Mouse (Mus musculus) forebrain, embryonic 15.5 days (tissue): Measurements from ENCODE around the gene Snrpa1. TPM values are rescaled to one million over a fixed set of nuclear protein-coding genes. Genes with fewer than 3 reads are reported as not detected.

ENCODE experiments used
- ATAC-seq: fragments of 200-750 bp; cut with Nextera tagmentation; replicated peaks from 2 replicates; pipeline ENCODE4 v1.8.0; 2017; ENCODE audit warnings: mild to moderate bottlenecking, moderate TSS enrichment, moderate library complexity
- H3K27ac ChIP-seq: fragments of 300-500 bp; sonication (generic); replicated peaks from 2 replicates; pipeline ENCODE4 v1.5.1; 2015; ENCODE audit warnings: mild to moderate bottlenecking, inconsistent platforms
- H3K27me3 ChIP-seq: fragments of 300-500 bp; sonication (generic); 2 replicates; pipeline ENCODE4 v1.6.1; 2015; ENCODE audit warnings: inconsistent platforms
- H3K36me3 ChIP-seq: fragments of 300-500 bp; sonication (generic); 2 replicates; pipeline ENCODE4 v1.6.1; 2015; ENCODE audit warnings: mild to moderate bottlenecking, inconsistent platforms
- H3K4me1 ChIP-seq: fragments of 300-500 bp; sonication (generic); 2 replicates; pipeline ENCODE4 v1.6.1; 2015; ENCODE audit warnings: inconsistent platforms
- H3K4me2 ChIP-seq: fragments of 300-500 bp; sonication (generic); replicated peaks from 2 replicates; pipeline ENCODE4 v1.6.1; 2015; ENCODE audit warnings: mild to moderate bottlenecking, inconsistent platforms
- H3K4me3 ChIP-seq: fragments of 300-500 bp; sonication (generic); 2 replicates; pipeline ENCODE4 v1.5.1; 2015; ENCODE audit warnings: mild to moderate bottlenecking, inconsistent platforms
- H3K9ac ChIP-seq: fragments of 300-500 bp; sonication (generic); replicated peaks from 2 replicates; pipeline ENCODE4 v1.6.1; 2015; ENCODE audit warnings: mild to moderate bottlenecking, inconsistent platforms
- H3K9me3 ChIP-seq: fragments of 300-500 bp; sonication (generic); 2 replicates; pipeline ENCODE4 v1.6.1; 2016; ENCODE audit warnings: inconsistent platforms
- WGBS: fragments of 180-500 bp; shearing (Covaris S2); methylation state at CpG from one replicate; pipeline ENCODE4 v1.1.7; 2015; ENCODE audit warnings: mixed read lengths; 5-methylcytosine and 5-hydroxymethylcytosine counted together
- polyA plus RNA-seq: library from polyadenylated mRNA; unstranded; fragments of >200 nt; fragmentation: Nextera tagmentation; extraction: Ambion mirVana; gene quantifications from 2 replicates; pipeline ENCODE4 v1.2.1, GENCODE M21; 2015

Gene Snrpa1
- polyA plus RNA-seq, 1 experiment from 2014 or later, result 147 TPM

- Histone ChIP-seq H3K4me1 (peaks cover 15% of the 10 kb centered on the region), H3K9ac (no peak overlapping the region), H3K27ac (no peak overlapping the region), H3K4me2 (no peak overlapping the region), H3K9me3 (no peaks in the 10 kb centered on the region), H3K27me3 (no peaks in the 10 kb centered on the region), H3K36me3 (peaks cover 63% of the 10 kb centered on the region), H3K4me3 (no peak overlapping the region)
- WGBS, result 93% methylated on average over 6 of the region's 6 CpGs
- no peak for ATAC-seq
Measured at GRCm38 (mm10) chr7:66083757-66084156, 25.0 kb downstream of the Snrpa1 start.

- Histone ChIP-seq H3K4me1 (peaks cover 12% of the 10 kb centered on the region), H3K4me3 (no peak overlapping the region), H3K27ac (no peak overlapping the region), H3K27me3 (no peaks in the 10 kb centered on the region), H3K9ac (no peak overlapping the region), H3K36me3 (peaks cover 70% of the 10 kb centered on the region), H3K9me3 (no peaks in the 10 kb centered on the region), H3K4me2 (no peak overlapping the region)
- no peak for ATAC-seq
- WGBS, result 85% methylated on average over 7 of the region's 7 CpGs
Measured at GRCm38 (mm10) chr7:66084546-66084945, 25.7 kb downstream of the Snrpa1 start.

- no peak overlapping the region for H3K27ac ChIP-seq
- H3K4me2 ChIP-seq, result no peak overlapping the region
- no peak overlapping the region for H3K9ac ChIP-seq
- WGBS, result 86% methylated on average over 4 of the region's 4 CpGs
- no peaks in the 10 kb centered on the region for H3K27me3 ChIP-seq
- H3K36me3 ChIP-seq, result peaks cover 83% of the 10 kb centered on the region
- no peak overlapping the region for H3K4me3 ChIP-seq
- no peaks in the 10 kb centered on the region for H3K9me3 ChIP-seq
- H3K4me1 ChIP-seq, result no peaks in the 10 kb centered on the region
- no peak for ATAC-seq
Measured at GRCm38 (mm10) chr7:66087652-66088051, 28.8 kb downstream of the Snrpa1 start.

GRCm38 (mm10) chr7:66088077-66088476 lies 29.3 kb downstream of the Snrpa1 start:
- no peaks in the 10 kb centered on the region for H3K9me3 ChIP-seq
- H3K4me2 ChIP-seq, result no peak overlapping the region
- peaks cover 80% of the 10 kb centered on the region for H3K36me3 ChIP-seq
- H3K4me1 ChIP-seq, result no peaks in the 10 kb centered on the region
- no peak overlapping the region for H3K9ac ChIP-seq
- H3K27ac ChIP-seq, result no peak overlapping the region
- no peaks in the 10 kb centered on the region for H3K27me3 ChIP-seq
- 86% methylated on average over 2 of the region's 2 CpGs for WGBS
- ATAC-seq, result no peak
- no peak overlapping the region for H3K4me3 ChIP-seq

GRCm38 (mm10) chr7:66090676-66091190 lies 31.9 kb downstream of the Snrpa1 start:
- Histone ChIP-seq H3K27ac (no peak overlapping the region), H3K4me1 (no peaks in the 10 kb centered on the region), H3K9ac (no peak overlapping the region), H3K9me3 (no peaks in the 10 kb centered on the region), H3K27me3 (no peaks in the 10 kb centered on the region), H3K36me3 (peaks cover 55% of the 10 kb centered on the region), H3K4me3 (no peak overlapping the region), H3K4me2 (no peak overlapping the region)
- no peak for ATAC-seq
- 79% methylated on average over 11 of the region's 11 CpGs for WGBS

GRCm38 (mm10) chr7:66091553-66091952 lies 32.8 kb downstream of the Snrpa1 start:
- H3K9me3 ChIP-seq, result no peaks in the 10 kb centered on the region
- H3K4me2 ChIP-seq, result no peak overlapping the region
- no peaks in the 10 kb centered on the region for H3K27me3 ChIP-seq
- no peaks in the 10 kb centered on the region for H3K4me1 ChIP-seq
- H3K27ac ChIP-seq, result no peak overlapping the region
- no peak overlapping the region for H3K4me3 ChIP-seq
- H3K36me3 ChIP-seq, result peaks cover 47% of the 10 kb centered on the region
- ATAC-seq, result 0 out of 2 replicates have a peak, but pooled peaks have one; percentile 32
- 88% methylated on average over 7 of the region's 7 CpGs for WGBS
- H3K9ac ChIP-seq, result no peak overlapping the region

GRCm38 (mm10) chr7:66092656-66093055 lies 33.9 kb downstream of the Snrpa1 start:
- no peak overlapping the region for H3K27ac ChIP-seq

GRCm38 (mm10) chr7:66094141-66094540 lies 35.3 kb downstream of the Snrpa1 start:
- Histone ChIP-seq H3K27ac (no peak overlapping the region), H3K36me3 (peaks cover 22% of the 10 kb centered on the region), H3K4me1 (no peaks in the 10 kb centered on the region), H3K4me2 (no peak overlapping the region), H3K27me3 (no peaks in the 10 kb centered on the region), H3K4me3 (no peak overlapping the region), H3K9me3 (no peaks in the 10 kb centered on the region), H3K9ac (no peak overlapping the region)
- WGBS, result 60% methylated on average over 5 of the region's 5 CpGs
- no peak for ATAC-seq

More at GRCm38 (mm10) chr7:66092656-66093055, 33.9 kb downstream of the Snrpa1 start:
- Histone ChIP-seq H3K27me3 (no peaks in the 10 kb centered on the region), H3K9ac (no peak overlapping the region), H3K4me3 (no peak overlapping the region), H3K4me1 (no peaks in the 10 kb centered on the region), H3K9me3 (no peaks in the 10 kb centered on the region), H3K4me2 (no peak overlapping the region), H3K36me3 (peaks cover 36% of the 10 kb centered on the region)
- ATAC-seq, result no peak
- WGBS, result 89% methylated on average over 8 of the region's 8 CpGs

- Histone ChIP-seq H3K27me3 (no peaks in the 10 kb centered on the region), H3K4me3 (no peak overlapping the region), H3K4me1 (no peaks in the 10 kb centered on the region), H3K9me3 (no peaks in the 10 kb centered on the region), H3K27ac (no peak overlapping the region), H3K36me3 (no peaks in the 10 kb centered on the region), H3K4me2 (no peak overlapping the region), H3K9ac (no peak overlapping the region)
- WGBS, result 84% methylated on average over 7 of the region's 7 CpGs
- ATAC-seq, result no peak
Measured at GRCm38 (mm10) chr7:66098803-66099202, 40.0 kb downstream of the Snrpa1 start.

- Histone ChIP-seq H3K9ac (no peak overlapping the region), H3K36me3 (no peaks in the 10 kb centered on the region), H3K4me2 (no peak overlapping the region), H3K4me1 (no peaks in the 10 kb centered on the region), H3K4me3 (no peak overlapping the region), H3K27me3 (no peaks in the 10 kb centered on the region), H3K9me3 (no peaks in the 10 kb centered on the region), H3K27ac (no peak overlapping the region)
- WGBS, result 7% methylated on average over 4 of the region's 4 CpGs
- ATAC-seq, result no peak
Measured at GRCm38 (mm10) chr7:66101866-66102265, 43.1 kb downstream of the Snrpa1 start.

- Histone ChIP-seq H3K27ac (no peak overlapping the region), H3K9me3 (no peaks in the 10 kb centered on the region), H3K9ac (no peak overlapping the region), H3K4me2 (no peak overlapping the region), H3K4me1 (peaks cover 5% of the 10 kb centered on the region), H3K4me3 (no peak overlapping the region), H3K27me3 (no peaks in the 10 kb centered on the region), H3K36me3 (no peaks in the 10 kb centered on the region)
- 91% methylated on average over 5 of the region's 5 CpGs for WGBS
- no peak for ATAC-seq
Measured at GRCm38 (mm10) chr7:66104531-66104930, 45.7 kb downstream of the Snrpa1 start.

GRCm38 (mm10) chr7:66105771-66106170 lies 47.0 kb downstream of the Snrpa1 start:
- Histone ChIP-seq H3K27me3 (no peaks in the 10 kb centered on the region), H3K36me3 (no peaks in the 10 kb centered on the region), H3K4me1 (peaks cover 10% of the 10 kb centered on the region), H3K4me3 (no peak overlapping the region), H3K4me2 (no peak overlapping the region), H3K9me3 (no peaks in the 10 kb centered on the region), H3K9ac (no peak overlapping the region), H3K27ac (no peak overlapping the region)
- WGBS, result 51% methylated on average over 4 of the region's 4 CpGs
- ATAC-seq, result no peak

GRCm38 (mm10) chr7:66106581-66107056 lies 47.8 kb downstream of the Snrpa1 start:
- Histone ChIP-seq H3K27ac (no peak overlapping the region), H3K36me3 (no peaks in the 10 kb centered on the region), H3K4me2 (no peak overlapping the region), H3K4me3 (no peak overlapping the region), H3K27me3 (no peaks in the 10 kb centered on the region), H3K9ac (no peak overlapping the region), H3K9me3 (no peaks in the 10 kb centered on the region), H3K4me1 (peaks cover 18% of the 10 kb centered on the region)
- no peak for ATAC-seq
- 60% methylated on average over 7 of the region's 7 CpGs for WGBS
